Mouse (Mus musculus) hindlimb bud, embryonic 11.5 days (tissue): Measurements from ENCODE around the gene Dus2.

Source experiments
- DNase-seq: peaks from one replicate; pipeline ENCODE4 v3.0.0-alpha.2; 2012; ENCODE audit warnings: low read depth, low spot score; ENCODE audit errors: extremely low spot score

The Dus2 gene

GRCm38 (mm10) chr8:106043055-106043454 is 51.9 kb downstream of the Dus2 start:
- DNase-seq: no peak

DNA sequence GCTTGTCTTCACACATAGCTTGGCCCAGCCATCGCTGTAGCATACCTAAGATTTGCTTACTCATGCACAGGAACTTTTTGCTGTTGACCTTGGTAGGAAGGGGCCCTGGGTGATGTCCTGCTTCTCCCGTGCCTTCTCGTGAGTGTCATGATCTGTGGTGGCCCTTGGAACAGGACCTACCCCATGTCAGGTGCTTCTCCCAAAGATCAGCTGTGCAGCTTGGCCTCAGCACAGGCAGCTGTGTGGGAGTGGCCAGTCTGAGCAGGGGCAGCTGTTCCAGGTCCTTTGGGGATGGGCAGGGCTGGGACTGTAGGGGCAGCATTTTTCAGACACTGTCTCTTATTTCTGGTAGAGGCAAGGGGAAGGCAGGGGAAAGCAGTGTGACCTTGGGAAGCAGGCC is 53.0 kb downstream of the Dus2 start:
- DNase-seq: no peak

DNA sequence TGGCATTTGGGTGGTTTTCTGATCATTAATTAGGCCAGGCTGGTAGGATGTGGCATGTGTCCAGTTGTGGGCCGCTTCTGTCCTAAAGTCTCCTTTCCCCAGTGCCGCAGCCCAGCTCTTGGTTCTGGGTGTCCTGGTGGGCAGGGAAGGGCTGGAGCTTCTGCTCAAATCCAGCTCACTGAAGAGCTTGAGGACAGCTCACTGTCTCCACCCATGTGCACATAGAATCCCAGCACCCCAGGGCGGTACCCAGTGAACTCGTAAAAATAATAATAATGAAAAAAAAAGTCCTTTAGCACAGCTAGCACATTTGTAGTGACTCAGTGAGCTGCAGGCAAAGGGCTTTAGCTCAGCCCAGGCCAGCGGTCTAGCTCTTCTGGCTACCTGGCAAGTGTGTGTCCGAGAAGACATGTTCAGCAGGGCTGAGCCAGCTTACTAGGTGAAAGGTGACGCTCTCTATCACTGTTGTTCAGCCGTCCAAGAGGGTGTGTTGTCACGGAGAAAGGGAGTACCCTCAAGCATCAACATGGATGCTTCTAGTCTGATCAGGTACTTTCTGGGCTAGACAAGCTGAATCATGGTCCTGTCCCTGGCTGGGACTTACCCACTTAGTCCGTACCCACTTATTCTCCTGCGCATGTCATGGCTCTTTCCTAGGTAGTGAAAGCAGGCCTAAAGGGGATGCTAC is 55.9 kb downstream of the Dus2 start:
- DNase-seq: no peak

DNA sequence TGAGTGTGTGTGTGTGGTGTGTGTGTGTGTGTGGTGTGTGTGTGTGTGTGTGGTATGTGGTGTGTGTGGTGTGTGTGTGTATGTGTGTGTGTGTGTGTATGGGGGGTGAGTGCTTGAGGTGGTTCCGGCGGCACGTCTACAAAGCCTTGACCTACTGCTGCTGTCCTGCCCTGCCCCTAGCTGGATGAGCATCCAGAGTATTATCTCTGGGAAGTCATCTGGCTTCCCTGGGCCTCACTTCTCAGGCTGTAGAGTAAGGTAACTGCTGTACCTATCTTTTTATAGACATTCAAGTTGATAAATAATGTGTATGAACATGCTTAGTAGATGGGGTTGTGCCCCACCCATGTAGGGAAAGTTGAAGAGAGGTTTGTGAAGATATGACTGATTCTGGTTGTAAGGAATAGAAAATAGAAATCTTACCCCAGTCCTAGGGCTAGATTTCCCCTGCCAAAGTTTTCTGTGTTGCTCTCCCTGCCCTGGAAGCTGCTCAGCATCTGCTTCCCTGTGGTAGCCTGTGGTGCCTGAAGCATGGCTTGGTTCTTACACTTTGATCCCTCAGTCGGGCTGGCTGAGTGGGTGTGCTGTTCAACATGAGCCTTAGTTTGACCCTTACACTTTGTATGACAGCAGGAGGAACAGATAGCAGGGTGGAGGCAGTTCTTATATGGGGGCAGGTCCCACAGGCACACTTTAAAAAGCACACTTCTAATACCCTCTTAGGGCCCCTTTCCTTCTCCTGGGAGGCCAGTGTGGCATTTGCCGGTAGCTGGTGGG is 56.9 kb downstream of the Dus2 start:
- DNase-seq: no peak

GRCm38 (mm10) chr8:106049840-106050239 is 58.7 kb downstream of the Dus2 start:
- no peak for DNase-seq

- no peak for DNase-seq
Measured at GRCm38 (mm10) chr8:106051068-106051467, 59.9 kb downstream of the Dus2 start.

DNA sequence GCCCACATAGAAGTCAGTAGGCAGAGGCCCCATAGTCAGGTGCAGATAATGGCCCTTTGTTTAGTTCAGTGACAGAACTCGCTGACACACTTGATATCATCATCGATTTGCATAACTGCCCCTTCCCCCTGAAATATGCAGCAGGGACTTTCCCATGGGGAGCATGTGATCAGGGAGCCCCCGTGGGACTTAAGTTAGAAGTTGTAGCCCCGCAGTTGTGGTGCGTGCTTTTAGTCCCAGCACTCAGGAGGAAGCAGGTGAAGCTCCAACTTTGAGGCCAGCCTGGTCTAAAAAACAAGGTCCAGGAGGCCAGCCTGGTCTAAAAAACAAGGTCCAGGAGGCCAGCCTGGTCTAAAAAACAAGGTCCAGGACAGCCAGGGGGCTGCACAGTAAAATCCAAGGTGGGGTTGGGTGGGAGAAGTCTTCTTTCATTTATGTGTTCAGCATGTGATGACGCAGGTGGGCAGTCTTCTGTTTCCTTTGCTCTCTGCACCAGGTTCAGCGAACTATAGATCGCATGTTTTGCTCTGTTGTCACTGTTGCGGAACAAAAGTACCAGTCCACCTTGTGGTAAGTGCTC is 61.5 kb downstream of the Dus2 start:
- no peak for DNase-seq

GRCm38 (mm10) chr8:106054190-106054811 is 63.2 kb downstream of the Dus2 start:
- DNase-seq: no peak

DNA sequence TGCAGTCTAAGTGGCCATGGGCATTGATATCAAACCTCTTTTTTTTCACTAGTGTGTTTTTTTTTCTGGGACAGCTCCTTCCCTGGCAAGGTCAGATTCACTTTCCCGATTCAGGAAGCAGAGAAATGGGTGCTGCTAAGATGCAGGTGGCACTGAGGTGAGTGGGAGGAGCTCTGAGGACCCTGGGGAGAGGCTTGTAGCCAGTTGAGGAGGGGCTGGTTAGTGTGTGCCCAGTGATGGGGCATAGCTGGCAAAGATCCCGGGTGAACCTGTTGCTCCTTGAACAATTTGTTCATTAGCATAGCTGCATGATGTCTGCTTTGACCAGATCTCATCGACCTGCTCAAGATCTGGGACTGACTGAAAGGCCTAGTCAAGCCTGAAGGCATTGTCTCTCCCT is 63.9 kb downstream of the Dus2 start:
- DNase-seq: no peak

- DNase-seq: no peak
Measured at GRCm38 (mm10) chr8:106056455-106056982, 65.4 kb downstream of the Dus2 start.

DNA sequence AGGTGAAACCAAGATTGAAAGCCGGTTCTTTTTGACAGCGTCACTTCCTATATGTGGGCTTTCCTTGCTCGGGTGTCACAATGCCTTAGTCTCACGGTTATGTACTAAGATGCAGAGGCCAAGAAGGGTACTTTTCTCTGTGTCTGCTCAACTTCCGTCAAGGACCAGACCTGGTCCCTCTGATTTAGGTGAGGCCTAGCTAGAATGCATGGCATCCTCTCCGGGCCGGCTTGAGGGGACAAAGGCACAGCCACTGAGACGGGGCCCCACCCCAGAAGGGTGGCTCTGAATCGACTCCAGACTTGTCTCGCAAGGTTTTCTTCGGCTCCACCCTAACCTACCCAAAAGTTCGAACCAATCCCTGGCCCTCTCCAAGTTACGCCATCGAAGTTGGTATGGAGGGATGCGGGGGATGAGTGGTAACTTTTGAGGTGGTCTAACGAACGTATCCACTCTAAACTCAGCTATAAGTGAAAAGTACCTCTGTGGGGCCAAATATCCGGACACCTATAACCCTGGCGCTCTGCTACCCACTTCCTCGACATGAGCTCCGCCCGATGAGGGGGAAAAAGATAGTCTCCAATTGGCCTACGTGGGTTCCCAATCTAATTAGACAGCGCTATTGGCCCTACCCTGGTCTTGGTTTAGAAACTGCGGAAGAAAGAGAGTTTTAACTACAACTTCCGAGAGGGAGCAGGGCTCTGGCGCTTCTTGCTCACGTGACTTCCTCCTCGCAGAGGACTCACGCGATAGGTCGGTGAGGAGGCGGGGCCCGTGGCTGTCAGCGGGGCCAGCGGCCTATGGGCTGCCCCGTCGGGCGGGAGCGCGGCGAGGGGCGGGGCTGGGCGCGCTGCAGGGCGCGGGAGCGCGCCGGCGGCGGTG is 67.8 kb downstream of the Dus2 start, which contains the start of gene Nfatc3:
Nfatc3 (plus strand) TSS at position 110 of the 882 bp plus-strand sequence.
- DNase-seq: peak; percentile 91

- DNase-seq: peak; percentile 3
Measured at GRCm38 (mm10) chr8:106059613-106060371, 68.7 kb downstream of the Dus2 start.

GRCm38 (mm10) chr8:106060521-106060920 is 69.4 kb downstream of the Dus2 start:
- DNase-seq: no peak

- DNase-seq: no peak
Measured at GRCm38 (mm10) chr8:106061686-106062085, 70.5 kb downstream of the Dus2 start.

DNA sequence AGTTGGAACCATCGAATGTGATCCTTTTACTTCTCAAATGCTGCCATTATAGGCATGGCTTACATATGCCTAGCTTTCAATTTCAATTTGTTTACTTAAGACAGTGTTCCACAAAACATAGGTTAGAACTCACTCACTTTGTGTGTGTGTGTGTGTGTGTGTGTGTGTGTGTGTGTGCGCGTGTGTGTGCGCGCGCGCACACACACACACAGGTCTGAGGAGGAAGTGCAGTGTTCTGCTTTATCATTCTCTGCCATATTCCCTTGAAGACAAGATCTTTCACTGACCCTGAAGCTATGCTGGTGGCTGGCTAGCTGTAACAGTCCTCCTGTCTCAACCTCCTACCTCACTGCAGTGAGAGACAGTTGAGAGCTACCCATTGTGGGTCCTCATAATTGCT is 71.9 kb downstream of the Dus2 start:
- no peak for DNase-seq

DNA sequence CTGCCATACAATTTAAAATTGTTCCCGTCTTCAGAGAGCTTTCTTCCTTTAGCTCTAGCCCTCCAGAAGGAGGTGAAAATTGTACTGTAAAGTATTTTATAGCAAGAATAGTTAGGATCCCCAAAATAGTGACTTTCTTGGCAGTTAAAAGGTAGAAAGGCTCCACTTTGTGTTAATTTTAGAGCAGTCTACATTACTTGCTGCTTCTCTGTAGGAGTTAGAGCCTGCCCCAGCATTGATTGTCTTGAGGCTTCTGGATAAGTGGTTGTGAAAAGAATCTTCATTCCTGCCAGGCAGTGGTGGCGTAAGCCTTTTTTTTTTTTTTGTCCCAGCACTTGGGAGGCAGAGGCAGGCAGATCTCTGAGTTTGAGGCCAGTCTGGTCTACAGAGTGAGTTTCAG is 75.6 kb downstream of the Dus2 start:
- no peak for DNase-seq

DNA sequence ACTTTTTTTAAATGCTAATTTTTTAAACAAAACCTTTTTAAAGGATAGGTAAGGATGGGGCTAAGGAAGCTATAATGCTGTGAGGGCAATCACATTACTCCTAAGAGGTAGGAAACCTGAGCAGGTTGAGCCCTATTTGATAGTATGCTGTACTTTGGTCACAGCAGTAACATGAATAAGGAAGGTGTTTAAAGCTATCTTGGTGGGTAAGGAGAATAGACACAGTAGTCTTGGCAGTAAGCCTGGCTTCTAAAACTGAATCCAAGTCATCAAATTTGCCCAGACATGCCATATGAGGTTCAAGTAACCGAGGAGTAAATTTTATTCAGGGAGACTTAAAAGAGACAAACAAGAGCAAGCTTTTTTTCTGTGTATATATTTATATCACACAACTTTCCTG is 78.4 kb downstream of the Dus2 start:
- no peak for DNase-seq

- no peak for DNase-seq
Measured at GRCm38 (mm10) chr8:106072113-106072512, 81.0 kb downstream of the Dus2 start.

DNA sequence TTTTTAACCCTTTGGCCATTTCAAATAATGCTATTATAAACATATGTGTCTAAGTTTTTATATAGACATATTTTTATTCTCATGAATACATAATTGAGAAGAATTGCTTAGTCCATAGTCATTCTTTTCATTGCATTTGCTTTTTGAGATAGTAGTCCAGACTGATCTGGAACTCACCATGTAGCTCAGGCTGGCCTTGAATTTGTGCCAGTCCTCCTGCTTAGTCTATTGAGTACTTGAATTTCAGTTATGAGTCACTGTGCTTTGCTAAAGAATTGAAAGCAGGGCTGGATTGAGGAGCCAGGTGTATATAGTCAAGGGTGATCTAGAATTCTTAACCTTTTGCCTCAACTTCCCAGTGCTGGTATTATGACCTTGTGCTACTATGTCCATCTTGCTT is 83.1 kb downstream of the Dus2 start:
- DNase-seq: no peak

GRCm38 (mm10) chr8:106074659-106075058 is 83.5 kb downstream of the Dus2 start:
- DNase-seq: no peak
